19 mouse cellular contexts compared by ENCODE assay signal in genomic region chr14:35093561-35094186, GRCm38 (mm10).
DNase-seq lines count a peak whose midpoint lies in the region; ATAC-seq and TF ChIP-seq lines count a peak whose summit lies in the region.
"Had no signal": no experiment of that assay in that cellular context is flagged by ENCODE, and none has a peak within 500 bp of the region (broad histone marks: within the 10 kb centered on the region; RNA-seq: fewer than 3 reads in every experiment).

No protein-coding gene starts in this region.

- H3K27ac ChIP-seq in layer of hippocampus, adult 2 months: no peak overlapping the region
- no peak overlapping the region for H3K27ac ChIP-seq in forebrain, embryonic 15.5 days (replicated peaks)
- no peak overlapping the region for H3K27ac ChIP-seq in midbrain, embryonic 14.5 days (replicated peaks; ENCODE audit: low read depth, low read length)
- H3K27ac ChIP-seq: heart, embryonic 10.5 days; limb, embryonic 13.5 days had no signal

- peak; percentile 49 for TF ChIP-seq CTCF in layer of hippocampus, adult 2 months (conservative IDR thresholded peaks at IDR 0.05)
- peak; percentile 15; the same call in 1 of the 2 replicates for TF ChIP-seq CTCF in brain, embryonic 14.5 days (IDR thresholded peaks at IDR 0.05; ENCODE audit: borderline replicate concordance, extremely low read depth, insufficient read depth, insufficient read length)

- H3K4me2 ChIP-seq in forebrain, embryonic 15.5 days (replicated peaks): no peak overlapping the region
- H3K4me2 ChIP-seq in midbrain, embryonic 14.5 days (ENCODE audit: low read length): no peak overlapping the region
- H3K4me2 ChIP-seq: limb, embryonic 13.5 days; lung, embryonic 14.5 days had no signal

- no peaks in the 10 kb centered on the region for H3K9me3 ChIP-seq in forebrain, embryonic 15.5 days
- no peaks in the 10 kb centered on the region for H3K9me3 ChIP-seq in midbrain, embryonic 14.5 days (ENCODE audit: control insufficient read depth, low read length)
- H3K9me3 ChIP-seq: heart, embryonic 10.5 days; limb, embryonic 13.5 days had no signal

- 68% methylated on average over 6 of the region's 6 CpGs for WGBS in forebrain, embryonic 15.5 days
- 55% methylated on average over 6 of the region's 6 CpGs for WGBS in midbrain, embryonic 14.5 days

- H3K4me1 ChIP-seq in forebrain, embryonic 15.5 days: peaks cover 15% of the 10 kb centered on the region
- 0 out of 2 replicates have a peak, but pooled peaks cover 6% of the 10 kb centered on the region for H3K4me1 ChIP-seq in midbrain, embryonic 14.5 days (ENCODE audit: control insufficient read depth, insufficient read depth, low read length)

- H3K9ac ChIP-seq in forebrain, embryonic 15.5 days (replicated peaks): no peak overlapping the region
- H3K9ac ChIP-seq in midbrain, embryonic 14.5 days (replicated peaks; ENCODE audit: low read length): no peak overlapping the region
- H3K9ac ChIP-seq: limb, embryonic 13.5 days; lung, embryonic 14.5 days had no signal

- H3K4me3 ChIP-seq in layer of hippocampus, adult 2 months: no peak overlapping the region
- H3K4me3 ChIP-seq in forebrain, embryonic 15.5 days: no peak overlapping the region
- H3K4me3 ChIP-seq in midbrain, embryonic 14.5 days (replicated peaks; ENCODE audit: low read depth, low read length): no peak overlapping the region
- H3K4me3 ChIP-seq: heart, embryonic 10.5 days; limb, embryonic 13.5 days had no signal

- ATAC-seq in forebrain, embryonic 15.5 days (replicated peaks): peak; percentile 51; the same call in 1 of the 2 replicates
- ATAC-seq in midbrain, embryonic 14.5 days (ENCODE audit: low FRiP score, low TSS enrichment): no peak
- no peak for ATAC-seq in erythroblast, adult 5-6 weeks (replicated peaks; ENCODE audit: low FRiP score, poor library complexity, severe bottlenecking)
- ATAC-seq: Patski had no signal

- H3K27me3 ChIP-seq in forebrain, embryonic 15.5 days: no peaks in the 10 kb centered on the region
- H3K27me3 ChIP-seq in midbrain, embryonic 14.5 days (ENCODE audit: control insufficient read depth, insufficient read depth, low read length): no peaks in the 10 kb centered on the region
- H3K27me3 ChIP-seq: limb, embryonic 13.5 days had no signal

- H3K36me3 ChIP-seq in forebrain, embryonic 15.5 days: no peaks in the 10 kb centered on the region
- no peaks in the 10 kb centered on the region for H3K36me3 ChIP-seq in midbrain, embryonic 14.5 days (ENCODE audit: control insufficient read depth, insufficient read depth, low read length)
- H3K36me3 ChIP-seq: heart, embryonic 10.5 days; limb, embryonic 13.5 days had no signal

- no peak for TF ChIP-seq POLR2A in brain, embryonic 14.5 days (IDR thresholded peaks at IDR 0.05; ENCODE audit: borderline replicate concordance, extremely low read depth, insufficient read depth, insufficient read length, poor library complexity, severe bottlenecking)

- no peak for DNase-seq in layer of hippocampus, adult 2 months (ENCODE audit: low spot score in 2 of 2)
- no peak for DNase-seq in layer of hippocampus, adult 11-12 months (ENCODE audit: low spot score)
- peak; percentile 31 for DNase-seq in brain, embryonic 14.5 days (ENCODE audit: low read depth)
- peak; percentile 16 for DNase-seq in midbrain, embryonic 14.5 days
- DNase-seq in thymus, postnatal 10 days (ENCODE audit: low spot score in 2 of 2): no peak
- DNase-seq: adrenal gland, adult 8-10 months; cerebellum, postnatal 36 days; gastrocnemius, postnatal 10 days; heart, postnatal 4 days; kidney, postnatal 10 days; layer of hippocampus, postnatal 36 days; lung, embryonic 14.5 days; right cerebral cortex, postnatal 25 days; thymus, postnatal 14 days had no signal

Comparison
In these comparisons a context has a peak if more than half of its experiments do, and no peak if none do; other contexts are left out.
1. DNase-seq: peak in brain, embryonic 14.5 days (single experiment) and midbrain, embryonic 14.5 days (single experiment); none in layer of hippocampus, adult 2 months (0 of 2), layer of hippocampus, adult 11-12 months (single experiment) and thymus, postnatal 10 days (0 of 2).